Mouse (Mus musculus) cerebellum, adult 11 months (tissue): ENCODE results near the gene Lix1l.
"Not testable (repeated sequence)": the region's sequence is repeated elsewhere in the genome, so short reads cannot be mapped to it uniquely, and the experiment has no call there.

Source experiments
- DNase-seq: peaks from one replicate; pipeline ENCODE4 v3.0.0; 2022

Gene Lix1l

DNA sequence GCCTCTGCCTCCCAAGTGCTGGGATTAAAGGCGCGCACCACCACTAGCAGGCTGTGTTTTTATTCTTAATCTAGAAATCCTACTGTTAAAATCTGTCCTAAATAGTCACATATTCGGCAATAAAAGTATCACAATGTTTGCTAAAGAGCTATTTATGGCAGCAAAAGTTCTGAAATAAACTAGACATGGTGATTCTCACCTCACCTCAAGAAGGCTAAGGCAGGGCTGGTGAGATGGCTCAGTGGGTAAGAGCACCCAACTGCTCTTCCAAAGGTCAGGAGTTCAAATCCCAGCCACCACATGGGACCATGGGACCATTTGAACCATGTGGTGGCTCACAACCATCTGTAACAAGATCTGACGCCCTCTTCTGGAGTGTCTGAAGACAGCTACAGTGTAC lies 10.3 kb upstream of the Lix1l start:
- DNase-seq, result no peak

DNA sequence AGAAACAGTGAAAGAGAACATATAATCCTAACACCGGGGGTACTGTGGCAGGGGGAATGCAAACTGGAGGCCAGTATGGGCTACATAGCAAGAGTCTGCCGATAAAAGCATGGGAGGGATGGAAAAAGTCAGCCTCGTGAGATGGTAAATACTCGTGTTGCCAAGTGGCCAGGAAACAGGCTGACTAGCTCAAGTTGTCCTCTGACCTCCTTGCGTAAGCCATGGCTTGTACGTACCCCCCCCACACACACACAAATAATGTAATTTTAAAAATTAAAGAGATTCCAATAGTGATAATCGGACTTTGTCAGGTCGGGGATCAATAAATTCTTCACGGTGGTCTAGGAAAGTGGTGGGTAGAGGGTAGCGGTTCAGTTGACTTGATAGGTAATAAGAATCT lies 7.6 kb upstream of the Lix1l start:
- DNase-seq, result peak; percentile 45

DNA sequence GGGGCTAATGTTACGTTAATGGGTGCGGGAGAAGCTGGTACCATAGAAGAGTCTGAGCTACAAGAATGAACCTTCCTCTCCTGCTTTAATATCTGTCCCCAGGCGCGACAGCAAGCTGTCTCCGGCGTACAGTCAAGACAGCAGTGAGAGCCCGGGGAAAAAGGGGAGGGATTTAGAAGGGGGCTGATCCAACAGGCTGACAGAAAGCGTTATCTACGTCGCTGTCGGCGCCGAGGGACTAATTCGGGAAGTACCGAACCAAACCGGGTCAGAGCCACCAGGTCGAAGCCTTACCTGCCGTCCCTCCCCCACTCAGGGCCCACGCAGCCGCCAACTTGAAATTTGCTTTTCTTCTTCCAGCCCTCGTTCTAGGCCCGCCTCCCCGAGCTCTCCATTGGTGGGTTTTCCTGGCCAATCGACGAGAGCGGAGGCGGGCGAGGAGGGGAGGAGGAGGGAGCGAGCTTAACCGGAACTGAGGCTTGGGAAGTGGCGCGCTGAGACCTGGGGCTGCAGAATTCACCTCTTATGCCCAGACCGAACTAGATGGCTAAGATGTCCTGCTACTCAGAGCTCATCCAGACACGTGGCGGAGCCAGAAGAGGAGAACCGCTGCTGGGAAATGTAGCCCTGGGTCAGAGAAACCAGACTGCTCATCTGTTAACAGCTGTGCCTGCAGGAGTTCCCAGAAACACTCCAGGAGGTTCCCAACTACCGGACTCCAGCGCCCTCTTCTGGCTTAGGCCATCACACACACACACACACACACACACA lies 7.0 kb upstream of the Lix1l start, which contains the start of gene Polr3gl:
Gene Polr3gl, minus strand, starts transcription at position 392 of the 771 bp plus-strand sequence.
- peak; percentile 95 for DNase-seq

DNA sequence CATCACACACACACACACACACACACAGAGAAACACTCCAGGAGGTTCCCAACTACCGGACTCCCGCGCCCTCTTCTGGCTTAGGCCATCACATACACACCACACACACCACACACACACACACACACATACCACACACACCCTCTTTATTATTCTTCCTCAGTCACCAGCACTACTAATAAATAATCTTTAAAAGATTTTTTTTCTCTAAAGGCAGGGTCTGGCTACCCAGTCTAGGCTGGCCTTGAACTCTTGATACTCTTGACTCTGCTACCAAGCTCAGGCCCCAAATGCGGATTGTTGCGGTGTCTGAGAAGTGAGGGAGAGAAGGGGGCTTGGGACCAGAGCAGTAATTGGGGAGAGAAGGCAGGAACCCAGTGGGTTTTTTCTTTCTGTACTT lies 6.1 kb upstream of the Lix1l start:
- no peak for DNase-seq

DNA sequence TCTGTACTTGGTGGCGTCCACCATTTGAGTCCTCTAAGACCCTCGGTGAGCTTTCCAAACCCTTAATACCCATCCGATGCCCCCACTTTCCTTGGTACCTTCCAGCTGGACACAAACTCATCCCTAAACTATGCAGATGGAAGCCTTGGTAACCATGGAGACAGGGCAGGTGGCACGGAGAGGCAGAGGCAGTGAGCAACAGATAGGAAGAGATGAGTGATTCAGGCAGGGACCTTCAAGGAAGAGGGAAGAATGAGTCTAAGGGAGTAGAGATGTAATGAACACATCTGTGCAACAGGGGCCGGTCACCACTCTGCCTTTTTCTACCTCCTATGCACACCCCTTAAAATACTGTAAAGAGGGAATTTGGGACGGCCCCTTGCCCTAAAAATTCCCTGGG lies 5.3 kb upstream of the Lix1l start:
- DNase-seq, result peak; percentile 46

DNA sequence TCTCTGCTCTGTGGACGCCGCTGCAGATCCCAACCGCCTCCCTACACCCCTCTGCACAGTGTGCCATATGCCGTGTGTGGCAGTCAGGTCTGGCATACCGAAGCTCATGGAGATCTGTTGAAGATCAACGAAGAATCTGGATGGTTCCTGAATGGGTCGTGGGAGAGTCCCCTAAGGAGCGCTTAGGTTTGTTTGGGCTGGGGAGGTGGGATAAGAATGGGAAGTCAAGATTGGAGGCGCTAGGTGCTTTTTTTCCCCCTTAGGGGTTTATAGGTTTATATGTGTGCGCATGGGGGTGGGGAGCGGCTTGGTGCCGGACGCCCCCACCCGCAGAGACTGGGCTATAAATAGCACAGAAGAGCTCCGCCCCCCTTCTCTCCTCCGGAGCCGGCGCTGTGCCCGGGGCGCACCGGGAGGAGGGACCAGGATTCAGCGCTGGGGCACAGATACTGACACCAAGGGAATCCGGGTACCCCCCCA lies 4.7 kb upstream of the Lix1l start, which contains the start of gene Ankrd34a:
Gene Ankrd34a, plus strand, starts transcription at position 409 of the 480 bp plus-strand sequence.
- peak; percentile 90 for DNase-seq

DNA sequence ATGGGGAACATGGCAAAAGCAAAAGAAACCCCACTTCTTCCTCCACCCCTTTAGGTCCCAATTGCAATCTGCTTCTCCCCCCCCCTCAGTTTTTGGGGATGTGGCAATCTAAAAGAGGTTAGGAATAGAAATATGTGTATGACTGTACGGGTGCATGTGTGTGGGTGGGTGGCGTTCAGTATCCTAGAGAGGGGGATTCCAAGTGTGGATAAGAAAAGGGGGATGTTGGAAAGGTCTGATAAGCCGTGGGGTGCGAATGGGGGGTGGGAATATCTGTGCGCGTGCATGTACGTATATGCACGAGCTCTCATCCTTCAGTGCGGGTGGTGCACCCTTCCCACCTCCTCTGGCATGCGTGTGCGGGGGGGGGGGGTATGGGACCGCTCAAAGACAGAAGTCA lies 4.1 kb upstream of the Lix1l start:
- peak; percentile 40 for DNase-seq

DNA sequence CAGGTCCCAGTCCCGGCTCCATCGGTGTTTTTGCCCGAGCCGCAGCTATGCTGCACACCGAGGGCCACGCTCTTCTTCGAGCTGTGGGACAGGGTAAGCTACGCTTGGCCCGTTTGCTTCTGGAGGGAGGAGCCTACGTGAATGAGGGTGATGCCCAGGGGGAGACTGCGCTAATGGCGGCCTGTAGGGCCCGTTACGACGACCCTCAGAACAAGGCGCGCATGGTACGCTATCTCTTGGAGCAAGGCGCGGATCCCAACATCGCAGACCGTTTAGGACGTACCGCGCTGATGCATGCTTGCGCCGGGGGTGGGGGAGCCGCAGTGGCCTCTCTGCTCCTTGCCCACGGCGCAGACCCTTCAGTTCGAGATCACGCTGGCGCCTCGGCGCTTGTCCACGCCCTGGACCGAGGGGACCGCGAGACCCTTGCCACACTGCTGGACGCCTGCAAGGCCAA lies 3.5 kb upstream of the Lix1l start:
- DNase-seq, result peak; percentile 51

DNA sequence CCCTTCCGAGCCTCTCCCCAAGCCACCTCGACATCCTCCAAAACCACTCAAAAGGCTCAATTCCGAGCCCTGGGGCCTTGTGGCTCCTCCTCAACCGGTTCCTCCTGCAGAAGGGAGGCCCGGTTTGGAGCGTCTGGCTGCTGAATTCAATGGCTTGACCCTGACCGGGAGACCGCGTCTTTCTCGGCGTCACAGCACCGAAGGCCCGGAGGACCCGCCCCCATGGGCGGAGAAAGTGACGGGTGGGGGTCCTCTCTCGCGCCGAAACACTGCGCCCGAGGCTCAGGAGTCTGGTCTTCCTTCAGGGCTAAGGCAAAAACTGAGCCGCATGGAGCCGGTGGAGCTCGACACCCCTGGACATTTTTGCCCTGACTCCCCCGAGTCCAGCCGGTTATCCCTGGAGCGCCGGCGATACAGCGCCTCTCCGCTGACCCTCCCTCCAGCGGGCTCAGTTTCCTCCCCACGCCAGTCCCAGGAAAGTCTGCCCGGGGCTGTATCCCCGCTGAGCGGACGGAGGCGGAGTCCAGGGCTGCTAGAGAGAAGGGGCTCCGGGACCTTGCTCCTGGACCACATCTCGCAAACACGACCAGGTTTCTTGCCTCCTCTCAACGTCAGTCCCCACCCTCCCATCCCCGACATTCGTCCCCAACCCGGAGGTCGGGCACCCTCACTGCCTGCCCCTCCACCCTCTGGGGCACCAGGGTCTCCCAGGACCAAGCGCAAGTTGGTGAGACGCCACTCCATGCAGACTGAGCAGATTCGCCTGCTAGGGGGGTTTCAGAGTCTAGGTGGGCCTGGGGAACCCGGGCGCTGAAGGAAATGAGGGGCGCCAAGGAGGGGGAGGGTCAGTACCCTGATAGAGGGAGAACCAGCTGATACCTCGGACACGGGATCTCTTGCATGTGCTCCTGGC lies 2.5 kb upstream of the Lix1l start:
- DNase-seq, result peak; percentile 60

DNA sequence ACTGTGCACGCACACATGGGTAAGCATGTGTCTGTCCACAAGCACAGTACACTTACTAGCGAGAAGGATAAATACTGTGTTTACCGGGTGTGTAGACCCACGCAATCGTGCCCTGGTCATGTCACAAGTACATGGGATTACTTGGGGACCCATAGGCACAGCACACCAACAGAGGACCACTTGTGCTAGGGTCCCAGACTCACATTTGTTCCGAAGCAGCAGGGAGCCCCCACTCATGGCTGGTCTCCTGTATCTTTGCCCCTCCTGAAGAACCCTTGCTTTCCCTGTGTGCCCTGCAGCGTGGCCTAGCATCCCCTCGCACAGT lies 1.9 kb upstream of the Lix1l start:
- no peak for DNase-seq

DNA sequence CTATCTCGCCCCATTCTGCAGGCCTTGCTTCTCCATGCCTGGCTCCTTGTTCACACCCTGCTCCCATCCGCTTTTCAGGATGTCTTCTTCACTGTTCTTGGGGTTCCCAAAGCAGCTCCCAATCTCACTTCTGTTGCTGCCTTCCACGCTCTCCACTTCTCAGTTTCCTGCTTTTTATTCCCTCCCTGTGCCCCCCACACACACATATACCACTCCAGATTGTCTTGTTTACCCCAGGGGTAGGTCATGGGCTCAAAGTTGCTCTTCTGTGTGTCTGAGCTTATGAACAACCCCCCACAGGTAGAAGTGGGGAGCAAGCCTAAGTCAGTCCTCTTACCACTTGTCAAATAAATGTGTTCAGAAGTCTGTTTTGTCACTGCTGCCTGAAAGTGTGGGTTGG lies 1.5 kb upstream of the Lix1l start:
- DNase-seq, result no peak

DNA sequence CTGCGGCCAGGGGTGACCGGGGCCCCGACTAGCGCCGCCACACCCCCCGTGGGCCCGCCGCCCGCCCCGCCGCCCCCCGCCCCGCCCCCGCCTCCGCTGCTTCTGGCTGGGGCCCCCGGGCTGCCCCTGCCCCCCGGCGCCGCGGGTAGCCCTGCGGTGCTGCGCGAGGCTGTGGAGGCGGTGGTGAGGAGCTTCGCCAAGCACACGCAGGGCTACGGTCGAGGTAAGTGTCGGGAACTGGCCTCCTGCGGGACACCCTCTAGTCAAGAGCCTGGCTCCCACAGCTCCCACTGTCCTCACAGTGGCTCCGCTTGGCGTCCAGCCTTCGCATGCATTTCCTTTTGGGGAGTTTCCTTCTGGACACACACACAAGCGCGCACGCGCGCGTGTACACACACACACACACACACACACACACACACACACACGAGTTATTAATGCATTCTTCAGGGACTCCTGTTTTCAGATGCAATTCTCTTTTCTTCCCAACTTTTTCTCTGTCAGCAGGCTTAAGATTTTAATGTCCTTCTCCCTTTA lies 370 bp downstream of the Lix1l start:
- DNase-seq, result peak; percentile 69

DNA sequence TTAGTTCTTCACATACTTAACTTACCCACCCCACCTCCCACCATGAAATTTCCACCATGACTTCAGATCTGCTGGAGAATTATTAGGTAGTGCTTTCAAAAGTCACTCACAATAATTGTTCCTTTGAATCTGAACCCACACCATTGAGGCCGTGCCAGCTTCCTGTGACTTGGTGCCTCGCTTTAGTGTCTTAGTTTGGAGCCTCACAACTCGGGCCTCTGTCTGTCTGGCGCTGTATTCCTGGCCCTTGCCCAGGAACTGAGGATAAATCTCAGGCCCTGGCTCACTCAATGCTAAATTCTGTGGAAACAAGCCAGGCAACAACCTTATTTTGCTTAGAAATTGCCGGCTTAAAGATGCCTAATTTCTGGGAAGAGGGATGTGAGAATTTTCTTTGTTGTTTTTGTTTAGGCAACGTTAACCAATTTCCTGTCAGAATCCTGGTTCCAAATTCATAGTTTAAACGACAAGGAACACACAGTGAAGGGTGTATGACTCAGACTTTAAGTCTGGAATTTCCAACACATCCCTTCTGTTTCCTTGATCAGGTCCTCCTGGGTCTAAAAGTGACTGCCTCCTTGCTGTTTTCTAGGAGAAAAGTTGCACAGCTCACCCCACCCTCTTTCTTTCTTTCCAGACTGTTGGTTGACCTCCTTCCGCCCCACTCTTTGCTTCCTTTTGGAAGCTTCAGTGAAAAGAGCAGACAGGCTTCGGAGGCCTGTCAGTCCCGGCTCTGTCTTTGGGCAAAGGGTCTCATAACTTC lies 1.2 kb downstream of the Lix1l start:
- peak; percentile 42 for DNase-seq

DNA sequence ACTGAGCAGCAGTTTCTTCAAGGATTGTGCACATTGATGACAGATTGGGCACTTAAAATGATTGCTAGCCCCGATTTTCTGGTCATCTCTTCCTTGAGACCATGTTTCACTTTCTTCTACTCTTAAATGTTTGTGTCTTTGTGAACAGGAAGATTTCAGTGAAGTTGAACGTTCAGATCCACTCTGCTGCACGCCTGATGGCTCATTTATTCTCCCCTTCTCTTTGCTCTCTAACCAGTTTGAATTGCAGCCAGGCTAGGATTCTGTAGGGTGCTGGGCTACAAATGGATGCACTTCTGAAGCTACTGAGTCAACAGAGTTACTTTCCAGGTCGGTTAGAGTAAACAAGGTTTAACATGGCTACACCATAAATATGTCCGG lies 1.7 kb downstream of the Lix1l start:
- no peak for DNase-seq

DNA sequence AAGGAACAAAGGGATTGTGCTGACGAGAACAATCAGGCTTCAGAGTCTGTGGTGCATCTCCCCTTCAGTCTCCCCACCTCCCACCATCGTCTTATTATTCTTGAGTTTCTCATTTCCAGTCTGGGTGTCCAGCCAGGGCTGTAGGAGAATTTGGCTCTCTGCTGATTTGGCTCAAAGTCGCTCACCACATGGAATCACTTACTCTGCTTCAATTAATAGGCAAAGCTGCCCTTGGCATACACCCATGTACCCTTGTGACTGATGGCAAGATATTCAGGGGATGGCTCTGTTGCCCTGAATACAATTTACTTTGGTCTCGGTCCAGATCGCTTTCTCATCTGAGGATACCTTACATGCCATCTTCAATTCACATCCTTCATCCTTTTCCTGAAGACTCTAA lies 2.4 kb downstream of the Lix1l start:
- DNase-seq, result peak; percentile 47

DNA sequence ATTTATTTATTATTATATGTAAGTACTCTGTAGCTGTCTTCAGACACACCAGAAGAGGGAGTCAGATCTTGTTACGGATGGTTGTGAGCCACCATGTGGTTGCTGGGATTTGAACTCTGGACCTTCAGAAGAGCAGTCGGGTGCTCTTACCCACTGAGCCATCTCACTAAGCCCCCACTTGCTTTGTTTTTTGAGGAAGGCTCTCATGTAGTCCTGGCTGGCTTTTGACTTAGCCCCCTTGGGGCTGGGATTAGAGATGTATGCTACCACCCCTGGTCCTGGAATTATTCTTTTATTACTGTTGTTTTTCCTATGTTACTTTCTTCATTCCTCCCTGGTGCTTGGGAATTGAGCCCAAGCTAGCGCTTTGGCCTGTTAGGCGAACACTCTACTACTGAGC lies 5.1 kb downstream of the Lix1l start:
- DNase-seq, result not testable (repeated sequence)

DNA sequence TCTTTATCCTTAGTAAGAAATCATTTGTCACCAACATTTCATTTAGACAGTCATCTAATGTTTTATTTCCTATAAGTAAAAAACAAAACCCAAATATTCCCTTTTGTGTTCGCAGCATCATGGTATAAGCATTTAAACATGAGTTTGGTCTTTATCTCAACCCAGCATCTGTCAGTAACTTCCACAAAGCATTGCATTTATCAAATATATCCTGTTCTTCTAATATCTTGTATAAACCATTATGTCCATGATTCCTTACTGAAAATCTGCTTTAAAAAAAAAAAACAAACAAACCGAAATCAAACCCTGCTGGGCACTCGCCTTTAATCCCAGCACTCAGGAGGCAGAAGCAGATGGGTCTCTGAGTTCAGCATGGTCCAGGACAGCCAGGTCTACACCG lies 5.7 kb downstream of the Lix1l start:
- no peak for DNase-seq

DNA sequence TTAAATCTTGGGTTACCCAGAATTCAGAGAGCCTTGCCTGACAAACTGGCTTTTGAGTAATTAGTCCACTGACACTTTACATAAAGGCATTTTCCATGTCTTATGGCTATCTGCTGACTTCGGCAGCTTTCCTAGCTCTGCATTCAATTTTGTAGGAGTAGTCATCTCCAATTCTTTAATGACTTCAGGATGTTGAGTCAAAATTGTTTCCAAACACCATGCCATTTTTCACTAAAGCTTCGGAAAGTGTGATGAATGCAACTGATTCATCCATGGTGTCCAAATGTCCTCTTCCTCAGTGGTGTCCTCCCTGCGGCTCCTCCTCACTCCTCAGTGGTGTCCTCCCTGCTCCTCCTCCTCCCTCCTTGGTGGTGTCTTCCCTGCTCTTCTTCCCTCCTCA lies 17.0 kb downstream of the Lix1l start:
- DNase-seq, result no peak

DNA sequence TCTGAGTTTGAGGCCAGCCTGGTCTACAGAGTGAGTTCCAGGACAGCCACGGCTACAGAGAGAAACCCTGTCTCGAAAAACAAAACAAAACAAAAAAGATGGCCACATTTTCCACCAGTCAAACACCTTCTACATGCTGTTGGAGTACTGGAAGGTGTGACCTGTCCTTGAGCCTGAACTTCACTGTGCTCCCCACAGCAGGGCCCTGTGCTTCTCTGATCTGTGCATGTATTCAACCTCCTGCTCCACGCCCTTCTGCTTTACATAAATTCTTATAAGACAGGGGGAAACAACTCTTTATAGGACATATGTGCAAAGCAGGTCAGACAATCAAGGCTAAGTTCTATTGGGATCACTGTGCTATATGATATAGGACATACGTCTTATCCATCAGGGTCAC lies 22.3 kb downstream of the Lix1l start:
- DNase-seq, result no peak

DNA sequence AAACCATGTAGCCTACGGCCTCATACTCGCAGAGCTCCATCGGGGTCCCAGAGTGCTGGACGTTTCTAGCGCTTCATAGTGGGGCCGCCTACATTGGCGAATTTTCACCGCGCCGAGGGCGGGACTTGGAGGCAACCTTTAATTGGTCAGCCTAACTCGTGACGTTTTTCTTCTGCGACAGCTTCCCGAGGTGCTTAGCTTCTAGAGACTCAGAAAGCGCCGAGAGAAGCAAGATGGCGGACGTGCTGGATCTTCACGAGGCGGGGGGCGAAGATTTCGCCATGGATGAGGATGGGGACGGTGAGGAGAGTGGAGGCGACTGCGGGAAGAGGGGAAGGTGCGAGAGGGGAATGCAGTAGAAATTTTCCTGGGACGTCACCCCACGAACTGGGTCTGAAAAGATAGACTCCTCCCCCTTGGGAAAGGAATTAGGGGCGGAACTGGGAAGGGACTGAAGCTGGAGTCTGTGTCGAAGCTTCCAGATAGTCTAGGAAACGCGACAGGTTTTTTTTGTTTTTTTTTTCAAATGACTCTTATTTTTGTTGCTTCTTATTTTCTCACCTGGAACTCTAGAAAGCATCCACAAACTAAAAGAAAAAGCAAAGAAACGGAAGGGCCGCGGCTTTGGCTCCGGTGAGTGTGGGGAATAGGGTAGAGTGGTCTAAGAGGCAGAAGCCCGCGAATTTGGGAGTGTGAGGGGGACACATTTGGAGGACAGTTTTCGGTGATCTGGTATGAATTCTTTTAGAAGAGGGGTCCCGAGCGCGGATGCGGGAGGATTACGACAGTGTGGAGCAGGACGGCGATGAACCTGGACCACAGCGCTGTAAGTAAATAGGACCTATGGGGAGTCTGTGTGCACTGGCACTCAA lies 29.0 kb downstream of the Lix1l start, which contains the start of gene Rbm8a:
Gene Rbm8a, plus strand, starts transcription at position 205 of the 872 bp plus-strand sequence.
- DNase-seq, result peak; percentile 93

DNA sequence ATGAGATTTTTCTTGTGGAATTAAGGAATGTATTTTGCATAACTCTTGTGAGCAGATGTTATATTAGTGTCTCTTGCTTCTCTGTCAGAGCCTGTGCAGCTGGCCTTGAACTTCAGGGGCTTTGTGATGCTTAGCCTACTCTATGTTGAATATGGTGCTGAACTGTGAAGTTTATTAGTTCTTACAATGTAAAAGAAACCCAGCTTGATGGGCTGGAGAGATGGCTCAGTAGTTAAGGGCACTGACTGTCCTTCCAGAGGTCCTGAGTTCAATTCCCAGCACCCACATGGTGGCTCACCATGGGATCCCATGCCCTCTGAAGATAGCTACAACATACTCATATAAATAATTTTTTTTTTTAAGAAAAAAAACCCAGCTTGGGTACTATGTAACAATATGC lies 31.1 kb downstream of the Lix1l start:
- no peak for DNase-seq

DNA sequence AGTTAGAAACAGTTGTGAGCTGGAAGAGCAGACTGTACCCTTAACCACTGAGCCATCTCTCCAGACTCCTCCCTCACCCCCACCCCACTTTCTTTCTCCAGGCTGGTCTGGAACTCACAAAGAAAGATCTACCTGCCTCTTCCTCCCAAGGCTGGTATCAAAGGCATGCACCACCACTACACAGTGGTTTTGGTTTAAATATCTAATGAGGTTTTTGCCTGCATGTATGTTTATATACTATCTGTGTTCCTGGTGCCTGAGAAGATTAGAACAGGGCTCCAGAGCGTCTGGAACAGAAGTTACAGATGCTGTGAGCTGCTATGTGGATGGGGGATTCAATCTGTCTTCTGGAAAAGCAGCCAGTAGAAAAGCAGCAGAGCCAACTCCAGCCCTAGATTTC lies 33.1 kb downstream of the Lix1l start:
- DNase-seq, result no peak
